13 mouse cellular contexts compared by ENCODE assay signal in the genomic region with DNA sequence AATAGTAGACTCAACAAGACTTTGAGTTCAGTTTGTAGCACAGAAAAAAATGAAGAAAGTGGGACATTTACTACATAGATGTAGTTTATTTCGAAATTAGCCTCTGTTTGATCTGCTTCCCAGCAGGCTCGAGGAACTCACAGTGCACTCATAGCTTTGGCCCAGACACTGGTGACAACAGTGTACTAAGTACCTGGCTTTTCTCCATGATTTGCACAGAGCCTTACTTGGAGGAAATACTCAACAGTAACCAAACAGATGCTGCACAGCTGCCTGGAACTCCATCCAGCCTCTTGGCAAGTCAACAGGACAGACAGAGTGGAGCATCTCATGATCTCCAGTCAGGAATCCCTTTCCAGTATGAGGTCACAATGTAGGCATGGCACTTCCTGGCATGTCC.
DNase-seq lines count a peak whose midpoint lies in the region; ATAC-seq lines count a peak whose summit lies in the region.
"Had no signal": no experiment of that assay in that cellular context is flagged by ENCODE, and none has a peak within 500 bp of the region (broad histone marks: within the 10 kb centered on the region; RNA-seq: fewer than 3 reads in every experiment).

No protein-coding gene starts in this region.

- no peak for ATAC-seq in kidney, embryonic 14.5 days (ENCODE audit: low FRiP score, low TSS enrichment)
- ATAC-seq in forebrain, embryonic 11.5 days (replicated peaks; ENCODE audit: low FRiP score): no peak
- no peak for ATAC-seq in forebrain, embryonic 12.5 days (ENCODE audit: low FRiP score)
- no peak for ATAC-seq in neural tube, embryonic 15.5 days (ENCODE audit: low FRiP score)
- ATAC-seq: forebrain, embryonic 14.5 days; midbrain, embryonic 15.5 days had no signal

- no peaks in the 10 kb centered on the region for H3K9me3 ChIP-seq in kidney, embryonic 14.5 days (ENCODE audit: control insufficient read depth, low read length)
- no peaks in the 10 kb centered on the region for H3K9me3 ChIP-seq in forebrain, embryonic 11.5 days (ENCODE audit: control insufficient read depth, low read length)
- no peaks in the 10 kb centered on the region for H3K9me3 ChIP-seq in forebrain, embryonic 12.5 days
- no peaks in the 10 kb centered on the region for H3K9me3 ChIP-seq in neural tube, embryonic 15.5 days (replicated peaks)
- H3K9me3 ChIP-seq: liver, embryonic 15.5 days; midbrain, embryonic 15.5 days had no signal

- intact Hi-C loops in heart, postnatal 25 days (cut with DNase I): no loop called here

- no peaks in the 10 kb centered on the region for H3K36me3 ChIP-seq in kidney, embryonic 14.5 days (ENCODE audit: control insufficient read depth, insufficient read depth, low read length)
- no peaks in the 10 kb centered on the region for H3K36me3 ChIP-seq in forebrain, embryonic 11.5 days (ENCODE audit: control insufficient read depth, insufficient read depth, low read length)
- H3K36me3 ChIP-seq in forebrain, embryonic 12.5 days (replicated peaks): no peaks in the 10 kb centered on the region
- H3K36me3 ChIP-seq in neural tube, embryonic 15.5 days: no peaks in the 10 kb centered on the region
- H3K36me3 ChIP-seq: liver, embryonic 15.5 days; midbrain, embryonic 15.5 days had no signal

- no peak overlapping the region for H3K4me3 ChIP-seq in kidney, embryonic 14.5 days (ENCODE audit: low read length)
- no peak overlapping the region for H3K4me3 ChIP-seq in forebrain, embryonic 11.5 days (ENCODE audit: low read depth, low read length)
- H3K4me3 ChIP-seq in forebrain, embryonic 12.5 days (replicated peaks): no peak overlapping the region
- H3K4me3 ChIP-seq in neural tube, embryonic 15.5 days (replicated peaks): no peak overlapping the region
- H3K4me3 ChIP-seq: liver, embryonic 15.5 days; midbrain, embryonic 15.5 days had no signal

- H3K9ac ChIP-seq in kidney, embryonic 14.5 days (ENCODE audit: low read depth, low read length): no peak overlapping the region
- no peak overlapping the region for H3K9ac ChIP-seq in forebrain, embryonic 11.5 days (ENCODE audit: low read length)
- H3K9ac ChIP-seq in forebrain, embryonic 12.5 days: no peak overlapping the region
- no peak overlapping the region for H3K9ac ChIP-seq in neural tube, embryonic 15.5 days (replicated peaks)
- H3K9ac ChIP-seq: liver, embryonic 15.5 days; midbrain, embryonic 15.5 days had no signal

- 74% methylated on average over 2 of the region's 2 CpGs for WGBS in kidney, embryonic 14.5 days
- 83% methylated on average over 2 of the region's 2 CpGs for WGBS in forebrain, embryonic 11.5 days
- WGBS in forebrain, embryonic 12.5 days: 78% methylated on average over 2 of the region's 2 CpGs
- WGBS in neural tube, embryonic 15.5 days: 75% methylated on average over 2 of the region's 2 CpGs

- no peak overlapping the region for H3K4me2 ChIP-seq in kidney, embryonic 14.5 days (replicated peaks; ENCODE audit: low read depth, low read length)
- no peak overlapping the region for H3K4me2 ChIP-seq in forebrain, embryonic 11.5 days (ENCODE audit: low read depth, low read length, severe bottlenecking)
- no peak overlapping the region for H3K4me2 ChIP-seq in forebrain, embryonic 12.5 days
- H3K4me2 ChIP-seq in neural tube, embryonic 15.5 days: no peak overlapping the region
- H3K4me2 ChIP-seq: liver, embryonic 15.5 days; midbrain, embryonic 15.5 days had no signal

- no peaks in the 10 kb centered on the region for H3K27me3 ChIP-seq in kidney, embryonic 14.5 days (ENCODE audit: control insufficient read depth, insufficient read depth, low read length)
- no peaks in the 10 kb centered on the region for H3K27me3 ChIP-seq in forebrain, embryonic 11.5 days (ENCODE audit: control insufficient read depth, insufficient read depth, low read length)
- H3K27me3 ChIP-seq in forebrain, embryonic 12.5 days: no peaks in the 10 kb centered on the region
- H3K27me3 ChIP-seq in neural tube, embryonic 15.5 days (replicated peaks): no peaks in the 10 kb centered on the region
- H3K27me3 ChIP-seq: liver, embryonic 15.5 days; midbrain, embryonic 15.5 days had no signal

- no peaks in the 10 kb centered on the region for H3K4me1 ChIP-seq in kidney, embryonic 14.5 days (ENCODE audit: control insufficient read depth, insufficient read depth, low read length)
- H3K4me1 ChIP-seq in forebrain, embryonic 11.5 days (replicated peaks; ENCODE audit: control insufficient read depth, insufficient read depth, low read length): no peaks in the 10 kb centered on the region
- no peaks in the 10 kb centered on the region for H3K4me1 ChIP-seq in forebrain, embryonic 12.5 days
- peaks cover 7% of the 10 kb centered on the region; the same call in 1 of the 2 replicates for H3K4me1 ChIP-seq in neural tube, embryonic 15.5 days
- H3K4me1 ChIP-seq: liver, embryonic 15.5 days had no signal

- peak; percentile 1 for DNase-seq in kidney, postnatal 14 days
- peak; percentile 55 for DNase-seq in gastrocnemius, postnatal 10 days
- DNase-seq in heart, postnatal 25 days (ENCODE audit: low spot score): peak; percentile 36
- DNase-seq in lung, postnatal 25 days (ENCODE audit: low spot score): peak; percentile 66
- no peak for DNase-seq in forebrain, embryonic 11.5 days (ENCODE audit: low spot score)
- DNase-seq: embryo, embryonic 11 days; kidney, adult 18-20 months had no signal

- H3K27ac ChIP-seq in kidney, embryonic 14.5 days (ENCODE audit: low read depth, low read length): no peak overlapping the region
- H3K27ac ChIP-seq in forebrain, embryonic 11.5 days (ENCODE audit: low read depth, low read length): no peak overlapping the region
- no peak overlapping the region for H3K27ac ChIP-seq in forebrain, embryonic 12.5 days
- no peak overlapping the region for H3K27ac ChIP-seq in neural tube, embryonic 15.5 days (replicated peaks)
- H3K27ac ChIP-seq: liver, embryonic 15.5 days; midbrain, embryonic 15.5 days had no signal
